Mouse (Mus musculus): ENCODE measurements around the gene Celf3. TPM values are rescaled to one million over a fixed set of nuclear protein-coding genes. Genes with fewer than 3 reads are reported as not detected.

Celf3 gene
- polyA plus RNA-seq, 1 experiment from 2014 or later, result 4.7 TPM

DNA sequence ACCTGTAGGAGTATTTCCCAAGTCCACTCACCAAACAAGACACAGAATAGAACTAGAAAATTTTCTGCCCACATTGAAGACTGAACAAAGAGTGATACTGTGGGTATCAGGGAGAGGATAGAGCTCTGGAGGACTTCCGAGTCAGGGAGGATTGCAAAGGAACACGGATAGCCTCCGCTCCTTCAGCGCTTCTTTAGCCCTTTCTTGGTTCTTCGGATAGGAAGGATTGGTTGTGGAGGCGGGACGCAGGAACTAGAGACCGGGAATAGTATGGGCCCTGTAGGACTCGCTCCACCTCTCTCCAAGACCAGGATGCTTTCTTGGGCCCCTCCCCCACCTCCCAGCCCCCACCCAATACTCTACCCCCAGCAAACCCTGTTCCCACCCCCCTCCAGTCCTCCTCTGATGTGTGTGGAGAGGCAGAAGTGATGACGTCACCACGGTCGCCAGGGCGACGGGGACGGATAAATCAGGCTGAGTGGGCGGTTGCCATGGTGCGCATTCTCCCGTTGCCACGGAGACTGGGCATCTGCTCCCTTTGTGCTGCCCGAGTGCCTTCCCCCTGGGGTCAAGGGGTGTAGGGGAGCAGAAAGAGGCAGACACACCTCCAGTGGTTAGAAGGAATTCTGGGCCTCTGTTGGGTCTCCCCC lies 5.8 kb downstream of the Celf3 start:
- no peak for ATAC-seq (replicated peaks; ENCODE audit: insufficient number of reproducible peaks, low FRiP score, low TSS enrichment)

DNA sequence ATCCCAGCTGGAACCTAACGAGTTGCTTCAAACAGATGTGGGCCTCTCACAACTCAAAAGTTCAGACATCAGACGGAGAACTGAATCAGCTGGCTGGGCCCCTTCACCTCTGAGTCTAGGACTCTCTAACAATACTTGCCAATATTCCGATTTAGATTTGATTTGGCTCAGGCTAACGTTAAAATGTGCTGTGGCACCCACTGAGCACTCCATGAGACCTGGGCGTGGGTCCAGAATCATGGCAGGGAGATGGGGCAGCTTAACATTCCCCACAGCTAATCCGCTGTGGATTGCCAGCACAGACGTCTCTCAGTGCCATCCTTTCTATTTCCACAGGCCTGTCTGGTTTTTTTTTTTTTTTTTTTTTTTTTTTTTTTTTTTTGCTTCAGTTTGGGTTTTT lies 7.8 kb downstream of the Celf3 start:
- H3K27me3 ChIP-seq (ENCODE audit: control insufficient read depth, insufficient read depth, low read length), result peaks cover 7% of the 10 kb centered on the region; the same call in 1 of the 2 replicates
- no peak overlapping the region for H3K9ac ChIP-seq (ENCODE audit: low read depth, low read length)
- no peak for ATAC-seq (replicated peaks; ENCODE audit: insufficient number of reproducible peaks, low FRiP score, low TSS enrichment)
- H3K4me3 ChIP-seq (ENCODE audit: low read depth, low read length), result no peak overlapping the region
- H3K9me3 ChIP-seq (replicated peaks; ENCODE audit: control insufficient read depth, low read length), result no peaks in the 10 kb centered on the region
- H3K36me3 ChIP-seq (ENCODE audit: control insufficient read depth, insufficient read depth, low read length), result no peaks in the 10 kb centered on the region
- H3K4me2 ChIP-seq, result no peak overlapping the region
- peaks cover 3% of the 10 kb centered on the region for H3K4me1 ChIP-seq (ENCODE audit: control insufficient read depth, insufficient read depth, low read length)
- no peak overlapping the region for H3K27ac ChIP-seq (ENCODE audit: low read depth, low read length)
- 76% methylated on average over 7 of the region's 7 CpGs for WGBS (ENCODE audit: insufficient replicate concordance)

More for the DNA sequence above, 5.8 kb downstream of the Celf3 start:
- WGBS (ENCODE audit: insufficient replicate concordance), result 25% methylated on average over 20 of the region's 20 CpGs
- Histone ChIP-seq H3K9ac (ENCODE audit: low read depth, low read length) (no peak overlapping the region), H3K4me1 (ENCODE audit: control insufficient read depth, insufficient read depth, low read length) (peaks cover 5% of the 10 kb centered on the region), H3K27ac (ENCODE audit: low read depth, low read length) (no peak overlapping the region), H3K27me3 (ENCODE audit: control insufficient read depth, insufficient read depth, low read length) (peaks cover 26% of the 10 kb centered on the region), H3K9me3 (replicated peaks; ENCODE audit: control insufficient read depth, low read length) (no peaks in the 10 kb centered on the region), H3K36me3 (ENCODE audit: control insufficient read depth, insufficient read depth, low read length) (no peaks in the 10 kb centered on the region), H3K4me2 (no peak overlapping the region), H3K4me3 (ENCODE audit: low read depth, low read length) (no peak overlapping the region)

DNA sequence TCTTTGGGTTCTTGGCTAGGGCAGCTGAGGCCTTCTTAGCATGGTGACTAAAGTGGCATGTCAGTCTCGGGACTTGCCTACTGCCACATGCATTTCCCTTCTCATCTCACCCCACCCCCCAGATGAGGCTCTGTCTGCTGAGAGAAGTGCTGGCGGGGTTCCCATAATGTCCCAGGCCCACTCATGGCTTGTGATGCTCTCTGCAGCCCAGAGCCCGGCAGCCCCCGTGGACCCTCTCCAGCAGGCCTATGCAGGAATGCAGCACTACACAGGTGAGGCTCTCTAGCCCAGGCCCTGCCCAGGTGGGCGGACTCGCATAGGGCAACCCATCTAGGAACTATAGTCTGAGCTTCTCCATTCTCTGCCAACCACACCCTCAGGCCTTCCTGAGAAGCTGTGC lies 9.5 kb downstream of the Celf3 start:
- Histone ChIP-seq H3K4me1 (ENCODE audit: control insufficient read depth, insufficient read depth, low read length) (no peaks in the 10 kb centered on the region; the same call in none of the 2 replicates), H3K4me3 (ENCODE audit: low read depth, low read length) (no peak overlapping the region), H3K27ac (ENCODE audit: low read depth, low read length) (no peak overlapping the region), H3K36me3 (ENCODE audit: control insufficient read depth, insufficient read depth, low read length) (no peaks in the 10 kb centered on the region), H3K27me3 (ENCODE audit: control insufficient read depth, insufficient read depth, low read length) (no peaks in the 10 kb centered on the region), H3K4me2 (no peak overlapping the region), H3K9ac (ENCODE audit: low read depth, low read length) (no peak overlapping the region), H3K9me3 (replicated peaks; ENCODE audit: control insufficient read depth, low read length) (no peaks in the 10 kb centered on the region)
- no peak for ATAC-seq (replicated peaks; ENCODE audit: insufficient number of reproducible peaks, low FRiP score, low TSS enrichment)
- 59% methylated on average over 6 of the region's 6 CpGs for WGBS (ENCODE audit: insufficient replicate concordance)

DNA sequence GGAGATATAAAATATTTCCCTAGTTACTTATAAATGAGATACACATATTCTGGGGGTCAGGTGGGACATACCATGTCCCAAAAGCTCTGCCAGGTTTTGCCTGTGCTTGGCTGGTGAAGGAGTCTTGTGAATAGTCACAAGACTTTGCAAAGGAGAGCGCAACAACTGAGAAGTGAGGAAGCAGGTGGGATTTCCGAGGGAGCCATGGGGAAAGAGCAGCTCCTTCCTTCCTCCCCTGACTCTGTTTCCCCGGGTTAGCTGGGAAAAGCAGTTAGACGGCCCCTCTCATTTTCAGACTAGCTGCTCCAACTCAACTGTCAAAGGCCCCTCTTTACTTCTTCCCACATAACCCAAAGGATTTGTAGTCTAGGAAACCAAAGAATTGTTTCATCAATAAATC lies 19.1 kb downstream of the Celf3 start:
- no peaks in the 10 kb centered on the region for H3K9me3 ChIP-seq (replicated peaks; ENCODE audit: control insufficient read depth, low read length)
- no peak overlapping the region for H3K9ac ChIP-seq (ENCODE audit: low read depth, low read length)
- no peaks in the 10 kb centered on the region for H3K27me3 ChIP-seq (ENCODE audit: control insufficient read depth, insufficient read depth, low read length)
- 0 out of 2 replicates have a peak, but pooled peaks cover 3% of the 10 kb centered on the region for H3K36me3 ChIP-seq (ENCODE audit: control insufficient read depth, insufficient read depth, low read length)
- H3K27ac ChIP-seq (ENCODE audit: low read depth, low read length), result no peak overlapping the region
- no peak overlapping the region for H3K4me3 ChIP-seq (ENCODE audit: low read depth, low read length)
- H3K4me1 ChIP-seq (ENCODE audit: control insufficient read depth, insufficient read depth, low read length), result no peaks in the 10 kb centered on the region
- no peak for ATAC-seq (replicated peaks; ENCODE audit: insufficient number of reproducible peaks, low FRiP score, low TSS enrichment)
- H3K4me2 ChIP-seq, result no peak overlapping the region
- WGBS (ENCODE audit: insufficient replicate concordance), result 77% methylated on average over 4 of the region's 4 CpGs

DNA sequence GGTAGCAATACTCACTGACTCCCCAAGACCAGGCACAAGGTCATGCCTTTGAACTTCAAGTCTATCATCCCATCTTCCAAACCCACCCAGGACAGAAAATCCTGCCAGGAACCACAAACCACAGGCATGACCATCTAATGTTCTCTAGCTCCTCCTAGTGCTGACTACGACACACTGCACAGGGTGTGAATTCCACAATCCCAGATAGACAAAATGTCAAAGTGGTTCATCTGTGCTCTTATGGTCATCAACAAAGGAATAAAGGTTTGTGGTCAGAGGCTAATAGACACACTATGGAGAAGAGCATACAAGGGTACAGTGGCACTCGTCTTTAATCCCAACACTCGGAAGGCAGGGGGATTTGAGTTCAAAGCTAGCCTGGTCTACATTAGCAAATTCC lies 24.1 kb downstream of the Celf3 start:
- Histone ChIP-seq H3K36me3 (ENCODE audit: control insufficient read depth, insufficient read depth, low read length) (peaks cover 11% of the 10 kb centered on the region), H3K27me3 (ENCODE audit: control insufficient read depth, insufficient read depth, low read length) (no peaks in the 10 kb centered on the region), H3K4me3 (ENCODE audit: low read depth, low read length) (no peak overlapping the region), H3K4me2 (no peak overlapping the region), H3K9me3 (replicated peaks; ENCODE audit: control insufficient read depth, low read length) (no peaks in the 10 kb centered on the region), H3K9ac (ENCODE audit: low read depth, low read length) (no peak overlapping the region), H3K27ac (ENCODE audit: low read depth, low read length) (no peak overlapping the region), H3K4me1 (ENCODE audit: control insufficient read depth, insufficient read depth, low read length) (no peaks in the 10 kb centered on the region)
- WGBS (ENCODE audit: insufficient replicate concordance), result 71% methylated on average over 3 of the region's 3 CpGs
- ATAC-seq (replicated peaks; ENCODE audit: insufficient number of reproducible peaks, low FRiP score, low TSS enrichment), result no peak

DNA sequence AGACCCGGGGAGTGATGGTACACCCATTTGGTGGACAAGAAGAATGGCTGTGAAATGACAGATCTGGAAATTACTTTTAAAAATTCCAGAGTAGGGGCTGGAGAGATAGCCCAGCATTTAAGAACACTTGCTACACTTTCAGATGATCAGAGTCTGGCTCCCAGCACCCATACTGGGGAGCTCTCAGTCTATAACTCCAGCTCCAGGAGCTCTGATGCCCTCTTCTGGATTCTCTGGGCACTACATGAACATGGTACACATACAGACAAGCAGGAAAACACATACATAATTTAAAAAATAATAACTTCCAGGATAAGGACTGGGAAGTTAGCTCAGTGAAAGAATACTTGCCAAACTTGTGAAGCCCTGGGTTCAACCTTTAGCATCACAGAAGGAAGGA lies 28.6 kb downstream of the Celf3 start:
- no peak overlapping the region for H3K9ac ChIP-seq (ENCODE audit: low read depth, low read length)
- WGBS (ENCODE audit: insufficient replicate concordance), result 94% methylated on average over 1 of the region's 1 CpGs

DNA sequence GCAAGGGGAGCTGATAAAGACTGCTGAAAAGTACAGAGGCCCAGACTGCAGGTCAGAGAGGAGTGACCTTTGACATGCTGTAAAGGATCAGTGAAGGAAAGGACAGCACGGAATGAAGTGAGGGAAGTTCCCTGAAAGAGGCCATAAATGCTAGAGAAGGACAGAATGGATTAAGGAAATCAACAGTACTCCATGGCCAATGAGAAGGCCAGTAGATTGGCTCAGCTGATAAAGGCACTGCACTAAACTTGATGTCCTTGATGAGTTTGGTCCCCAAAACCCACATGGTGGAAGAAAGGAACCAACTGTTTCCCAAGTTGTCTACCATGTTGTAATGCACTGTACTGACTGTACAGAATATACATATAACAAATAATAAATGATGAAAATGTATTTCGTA lies 48.6 kb downstream of the Celf3 start:
- no peaks in the 10 kb centered on the region for H3K4me1 ChIP-seq (ENCODE audit: control insufficient read depth, insufficient read depth, low read length)
- no peak overlapping the region for H3K4me2 ChIP-seq
- no peak overlapping the region for H3K9ac ChIP-seq (ENCODE audit: low read depth, low read length)
- no peaks in the 10 kb centered on the region for H3K27me3 ChIP-seq (ENCODE audit: control insufficient read depth, insufficient read depth, low read length)
- no peak overlapping the region for H3K4me3 ChIP-seq (ENCODE audit: low read depth, low read length)
- no peaks in the 10 kb centered on the region for H3K9me3 ChIP-seq (replicated peaks; ENCODE audit: control insufficient read depth, low read length)
- 0 out of 2 replicates have a peak, but pooled peaks cover 3% of the 10 kb centered on the region for H3K36me3 ChIP-seq (ENCODE audit: control insufficient read depth, insufficient read depth, low read length)
- ATAC-seq (replicated peaks; ENCODE audit: insufficient number of reproducible peaks, low FRiP score, low TSS enrichment), result no peak
- WGBS (ENCODE audit: insufficient replicate concordance), result 74% methylated on average over 2 of the region's 2 CpGs
- no peak overlapping the region for H3K27ac ChIP-seq (ENCODE audit: low read depth, low read length)

More for the DNA sequence above, 28.6 kb downstream of the Celf3 start:
- Histone ChIP-seq H3K27ac (ENCODE audit: low read depth, low read length) (no peak overlapping the region), H3K27me3 (ENCODE audit: control insufficient read depth, insufficient read depth, low read length) (no peaks in the 10 kb centered on the region), H3K9me3 (replicated peaks; ENCODE audit: control insufficient read depth, low read length) (no peaks in the 10 kb centered on the region), H3K4me3 (ENCODE audit: low read depth, low read length) (no peak overlapping the region), H3K4me1 (ENCODE audit: control insufficient read depth, insufficient read depth, low read length) (no peaks in the 10 kb centered on the region), H3K36me3 (ENCODE audit: control insufficient read depth, insufficient read depth, low read length) (peaks cover 12% of the 10 kb centered on the region), H3K4me2 (no peak overlapping the region)
- ATAC-seq (replicated peaks; ENCODE audit: insufficient number of reproducible peaks, low FRiP score, low TSS enrichment), result no peak

DNA sequence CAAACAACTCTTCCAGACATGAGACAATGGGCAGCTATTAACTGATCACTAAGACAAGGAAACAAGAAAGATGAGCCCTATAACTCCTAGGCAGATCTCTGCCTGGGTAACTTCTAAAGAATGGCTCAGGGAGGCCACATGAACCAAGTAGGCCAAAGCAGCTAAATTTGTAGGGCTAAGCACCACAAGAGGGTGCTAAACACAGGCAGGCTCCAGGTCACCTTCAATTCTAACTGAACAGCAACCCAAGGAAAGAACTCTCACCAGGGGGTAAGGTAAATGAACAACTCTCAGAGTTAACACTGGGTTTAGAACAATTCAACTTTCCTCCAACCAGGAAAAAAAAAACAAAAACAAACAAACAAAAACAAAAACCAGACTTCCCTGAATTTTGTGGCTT lies 55.9 kb downstream of the Celf3 start:
- Histone ChIP-seq H3K4me3 (ENCODE audit: low read depth, low read length) (no peak overlapping the region), H3K36me3 (ENCODE audit: control insufficient read depth, insufficient read depth, low read length) (no peaks in the 10 kb centered on the region), H3K4me2 (no peak overlapping the region), H3K9ac (ENCODE audit: low read depth, low read length) (no peak overlapping the region), H3K4me1 (ENCODE audit: control insufficient read depth, insufficient read depth, low read length) (no peaks in the 10 kb centered on the region), H3K9me3 (replicated peaks; ENCODE audit: control insufficient read depth, low read length) (no peaks in the 10 kb centered on the region), H3K27ac (ENCODE audit: low read depth, low read length) (no peak overlapping the region), H3K27me3 (ENCODE audit: control insufficient read depth, insufficient read depth, low read length) (no peaks in the 10 kb centered on the region)
- no peak for ATAC-seq (replicated peaks; ENCODE audit: insufficient number of reproducible peaks, low FRiP score, low TSS enrichment)

DNA sequence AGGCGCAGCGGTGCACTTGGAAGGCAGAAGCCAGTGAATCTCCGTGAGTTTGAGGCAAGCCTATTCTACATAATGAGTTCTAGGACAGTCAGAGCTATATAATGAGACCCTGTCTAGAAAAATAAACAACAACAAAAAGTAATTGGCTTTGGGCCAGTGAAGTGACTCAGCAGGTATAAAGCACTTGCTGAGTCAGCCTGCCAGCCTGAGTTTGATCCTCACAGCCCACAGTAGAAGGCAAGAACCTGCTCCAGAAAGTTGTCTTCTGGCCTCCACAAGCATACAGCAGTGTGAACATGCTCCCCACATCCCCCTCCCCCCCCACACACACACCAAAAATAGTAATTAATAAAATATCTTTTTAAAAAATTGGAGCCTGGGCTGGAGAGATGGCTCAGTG lies 59.1 kb downstream of the Celf3 start:
- WGBS (ENCODE audit: insufficient replicate concordance), result 94% methylated on average over 3 of the region's 3 CpGs
- Histone ChIP-seq H3K4me1 (ENCODE audit: control insufficient read depth, insufficient read depth, low read length) (no peaks in the 10 kb centered on the region), H3K9ac (ENCODE audit: low read depth, low read length) (no peak overlapping the region), H3K36me3 (ENCODE audit: control insufficient read depth, insufficient read depth, low read length) (peaks cover 3% of the 10 kb centered on the region; the same call in 1 of the 2 replicates), H3K27me3 (ENCODE audit: control insufficient read depth, insufficient read depth, low read length) (no peaks in the 10 kb centered on the region), H3K27ac (ENCODE audit: low read depth, low read length) (no peak overlapping the region), H3K9me3 (replicated peaks; ENCODE audit: control insufficient read depth, low read length) (no peaks in the 10 kb centered on the region), H3K4me2 (no peak overlapping the region), H3K4me3 (ENCODE audit: low read depth, low read length) (no peak overlapping the region)
- no peak for ATAC-seq (replicated peaks; ENCODE audit: insufficient number of reproducible peaks, low FRiP score, low TSS enrichment)

Data from heart, embryonic 11.5 days (tissue).